Mouse (Mus musculus): ENCODE data around the gene Dchs1. TPM values are rescaled to one million over a fixed set of nuclear protein-coding genes. Genes with fewer than 3 reads are reported as not detected.

Gene Dchs1
- polyA plus RNA-seq (2015; fragmentation: Nextera tagmentation; extraction: Ambion mirVana) = 21.0 and 21.5 TPM in 2 replicates

- WGBS = under 1% methylated on average over 58 of the region's 97 CpGs
- Histone ChIP-seq H3K9ac (peak within 1 kb of the TSS; percentile 98), H3K27me3 (no peaks in the 10 kb centered on the region), H3K9me3 (no peaks in the 10 kb centered on the region), H3K4me3 (peak within 1 kb of the TSS; percentile 75), H3K36me3 (peaks cover 8% of the 10 kb centered on the region), H3K4me2 (peak within 1 kb of the TSS; percentile 85), H3K27ac (peak within 1 kb of the TSS; percentile 91), H3K4me1 (peaks cover 51% of the 10 kb centered on the region)
- ATAC-seq (ENCODE audit: insufficient number of reproducible peaks, insufficient read depth, low FRiP score, low TSS enrichment, low read depth) = peak; percentile 82
These were observed at the start of gene Dchs1 for GRCm38 (mm10) chr7:105787285-105788140. Gene Dchs1, minus strand, starts transcription at chr7:105787654.

DNA sequence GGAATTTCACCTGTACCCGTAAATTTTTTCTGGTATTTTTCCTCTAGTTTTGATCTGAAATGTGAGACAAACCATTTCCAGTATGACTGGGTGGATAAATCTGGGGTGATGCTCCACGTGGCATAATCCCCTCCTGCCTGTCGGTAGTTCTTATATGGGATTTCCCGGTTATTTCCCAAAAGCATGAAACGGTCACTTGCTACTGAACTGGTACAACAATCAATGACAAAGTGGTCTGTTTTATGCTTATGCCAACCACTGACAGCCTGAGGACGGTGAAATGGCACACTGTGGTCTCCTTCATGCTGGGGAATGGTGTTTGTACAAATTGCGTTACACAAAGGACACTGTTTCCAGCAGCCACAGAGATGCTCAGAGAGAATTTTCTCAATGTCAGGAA, 36.8 kb upstream of the Dchs1 start:
- 71% methylated on average over 7 of the region's 7 CpGs for WGBS
- ATAC-seq (ENCODE audit: insufficient number of reproducible peaks, insufficient read depth, low FRiP score, low TSS enrichment, low read depth) = no peak

GRCm38 (mm10) chr7:105818483-105818882, 31.0 kb upstream of the Dchs1 start:
- no peak overlapping the region for H3K27ac ChIP-seq
- H3K4me2 ChIP-seq = no peak overlapping the region
- no peaks in the 10 kb centered on the region for H3K9me3 ChIP-seq
- H3K4me1 ChIP-seq = no peaks in the 10 kb centered on the region
- 0% methylated on average over 1 of the region's 1 CpGs for WGBS
- no peaks in the 10 kb centered on the region for H3K36me3 ChIP-seq
- H3K4me3 ChIP-seq = no peak overlapping the region
- ATAC-seq (ENCODE audit: insufficient number of reproducible peaks, insufficient read depth, low FRiP score, low TSS enrichment, low read depth) = no peak
- H3K27me3 ChIP-seq = no peaks in the 10 kb centered on the region
- no peak overlapping the region for H3K9ac ChIP-seq

More for the DNA sequence above, 36.8 kb upstream of the Dchs1 start:
- Histone ChIP-seq H3K27ac (no peak overlapping the region), H3K4me2 (no peak overlapping the region), H3K36me3 (no peaks in the 10 kb centered on the region), H3K9me3 (no peaks in the 10 kb centered on the region), H3K9ac (no peak overlapping the region), H3K4me1 (no peaks in the 10 kb centered on the region), H3K4me3 (no peak overlapping the region), H3K27me3 (no peaks in the 10 kb centered on the region)

GRCm38 (mm10) chr7:105816736-105817135, 29.3 kb upstream of the Dchs1 start:
- Histone ChIP-seq H3K4me2 (no peak overlapping the region), H3K9me3 (no peaks in the 10 kb centered on the region), H3K4me3 (no peak overlapping the region), H3K27me3 (no peaks in the 10 kb centered on the region), H3K27ac (no peak overlapping the region), H3K4me1 (no peaks in the 10 kb centered on the region), H3K36me3 (no peaks in the 10 kb centered on the region), H3K9ac (no peak overlapping the region)
- ATAC-seq (ENCODE audit: insufficient number of reproducible peaks, insufficient read depth, low FRiP score, low TSS enrichment, low read depth) = no peak

GRCm38 (mm10) chr7:105813326-105813725, 25.9 kb upstream of the Dchs1 start:
- Histone ChIP-seq H3K9ac (no peak overlapping the region), H3K4me2 (no peak overlapping the region), H3K27ac (no peak overlapping the region), H3K27me3 (no peaks in the 10 kb centered on the region), H3K9me3 (no peaks in the 10 kb centered on the region), H3K4me1 (peaks cover 8% of the 10 kb centered on the region), H3K4me3 (no peak overlapping the region), H3K36me3 (peaks cover 15% of the 10 kb centered on the region)
- no peak for ATAC-seq (ENCODE audit: insufficient number of reproducible peaks, insufficient read depth, low FRiP score, low TSS enrichment, low read depth)
- WGBS = 78% methylated on average over 3 of the region's 3 CpGs

DNA sequence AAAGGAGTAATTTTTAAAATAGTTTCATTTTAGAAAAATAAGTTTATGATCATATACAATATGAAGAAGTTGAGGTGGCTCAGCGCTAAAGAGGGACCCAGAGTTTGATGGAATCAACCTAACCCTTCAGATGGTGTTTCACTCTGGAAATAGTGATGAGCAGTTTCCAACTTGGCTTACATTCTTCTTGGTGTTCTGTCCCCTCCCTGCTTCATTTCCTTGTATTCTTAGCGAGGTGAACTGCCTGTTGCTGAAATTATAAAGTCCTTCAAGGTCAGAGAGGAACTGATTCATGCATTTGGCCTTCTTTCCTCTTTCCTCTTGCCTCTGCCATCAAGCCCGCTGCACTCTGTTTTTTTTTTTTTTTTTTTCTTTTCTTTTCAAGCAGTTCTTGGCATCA, 25.1 kb upstream of the Dchs1 start:
- Histone ChIP-seq H3K9me3 (no peaks in the 10 kb centered on the region), H3K27me3 (no peaks in the 10 kb centered on the region), H3K9ac (no peak overlapping the region), H3K27ac (no peak overlapping the region), H3K36me3 (peaks cover 23% of the 10 kb centered on the region), H3K4me1 (peaks cover 8% of the 10 kb centered on the region), H3K4me3 (no peak overlapping the region), H3K4me2 (no peak overlapping the region)
- 75% methylated on average over 3 of the region's 3 CpGs for WGBS
- no peak for ATAC-seq (ENCODE audit: insufficient number of reproducible peaks, insufficient read depth, low FRiP score, low TSS enrichment, low read depth)

GRCm38 (mm10) chr7:105811516-105811915, 24.1 kb upstream of the Dchs1 start:
- Histone ChIP-seq H3K27me3 (no peaks in the 10 kb centered on the region), H3K36me3 (peaks cover 27% of the 10 kb centered on the region), H3K27ac (no peak overlapping the region), H3K9me3 (no peaks in the 10 kb centered on the region), H3K4me1 (peaks cover 8% of the 10 kb centered on the region), H3K4me3 (peak overlapping the region; percentile 86; the same call in 1 of the 2 replicates), H3K9ac (no peak overlapping the region), H3K4me2 (peak overlapping the region; percentile 76)
- ATAC-seq (ENCODE audit: insufficient number of reproducible peaks, insufficient read depth, low FRiP score, low TSS enrichment, low read depth) = no peak

- H3K4me2 ChIP-seq = peak within 1 kb of the TSS; percentile 76
- H3K4me1 ChIP-seq = peaks cover 8% of the 10 kb centered on the region
- H3K27me3 ChIP-seq = no peaks in the 10 kb centered on the region
- H3K9me3 ChIP-seq = no peaks in the 10 kb centered on the region
- peaks cover 27% of the 10 kb centered on the region for H3K36me3 ChIP-seq
- peak within 1 kb of the TSS; percentile 98 for H3K9ac ChIP-seq
- peak; percentile 96 for ATAC-seq (ENCODE audit: insufficient number of reproducible peaks, insufficient read depth, low FRiP score, low TSS enrichment, low read depth)
- under 1% methylated on average over 52 of the region's 52 CpGs for WGBS
- H3K27ac ChIP-seq = peak within 1 kb of the TSS; percentile 94
- H3K4me3 ChIP-seq = peak within 1 kb of the TSS; percentile 86
These were observed 23.5 kb upstream of the Dchs1 start, which contains the start of gene Mrpl17 for GRCm38 (mm10) chr7:105810877-105811489. Gene Mrpl17, minus strand, starts transcription at chr7:105811099.

DNA sequence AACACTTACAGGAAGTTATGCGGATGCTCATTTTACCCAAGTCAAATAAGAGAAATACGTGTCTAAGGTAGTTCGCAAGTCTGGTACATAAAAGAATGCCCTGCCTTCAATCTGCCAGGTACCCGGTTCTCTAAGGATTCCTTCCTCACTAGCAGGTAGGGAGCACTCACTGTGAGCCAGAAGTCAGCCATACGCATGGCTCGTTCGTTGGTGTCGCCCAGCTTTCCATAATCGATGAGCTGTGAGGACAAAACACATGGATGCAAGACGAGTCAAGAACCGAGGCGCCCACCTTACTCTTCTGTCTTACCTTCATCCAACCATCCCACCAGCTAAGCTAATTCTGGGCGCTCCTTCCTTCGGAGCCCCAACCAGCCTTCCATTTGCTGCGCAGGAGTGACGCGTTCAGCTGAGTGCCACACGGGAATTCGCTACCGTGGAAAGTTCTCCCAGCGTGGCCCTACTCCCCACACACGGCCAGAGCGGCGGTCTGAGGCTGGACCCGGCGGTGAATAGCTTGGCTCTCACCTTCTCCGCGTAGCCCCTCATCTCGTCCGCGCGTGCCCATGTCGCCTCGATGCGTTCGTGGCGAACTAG, 22.9 kb upstream of the Dchs1 start:
- Histone ChIP-seq H3K36me3 (peaks cover 27% of the 10 kb centered on the region), H3K27ac (peak overlapping the region; percentile 94), H3K9me3 (no peaks in the 10 kb centered on the region), H3K4me2 (peak overlapping the region; percentile 76), H3K9ac (peak overlapping the region; percentile 98), H3K4me1 (peaks cover 8% of the 10 kb centered on the region), H3K27me3 (no peaks in the 10 kb centered on the region), H3K4me3 (peak overlapping the region; percentile 86)
- WGBS = 5% methylated on average over 37 of the region's 37 CpGs
- ATAC-seq (ENCODE audit: insufficient number of reproducible peaks, insufficient read depth, low FRiP score, low TSS enrichment, low read depth) = peak; percentile 63; the same call in 1 of the 2 replicates

GRCm38 (mm10) chr7:105809836-105810235, 22.4 kb upstream of the Dchs1 start:
- peak overlapping the region; percentile 94; the same call in 1 of the 2 replicates for H3K27ac ChIP-seq
- H3K4me1 ChIP-seq = peaks cover 8% of the 10 kb centered on the region
- H3K4me3 ChIP-seq = peak overlapping the region; percentile 86
- 84% methylated on average over 7 of the region's 7 CpGs for WGBS
- peak overlapping the region; percentile 98 for H3K9ac ChIP-seq
- ATAC-seq (ENCODE audit: insufficient number of reproducible peaks, insufficient read depth, low FRiP score, low TSS enrichment, low read depth) = no peak
- no peaks in the 10 kb centered on the region for H3K9me3 ChIP-seq
- H3K36me3 ChIP-seq = peaks cover 27% of the 10 kb centered on the region
- H3K4me2 ChIP-seq = peak overlapping the region; percentile 76
- H3K27me3 ChIP-seq = no peaks in the 10 kb centered on the region

DNA sequence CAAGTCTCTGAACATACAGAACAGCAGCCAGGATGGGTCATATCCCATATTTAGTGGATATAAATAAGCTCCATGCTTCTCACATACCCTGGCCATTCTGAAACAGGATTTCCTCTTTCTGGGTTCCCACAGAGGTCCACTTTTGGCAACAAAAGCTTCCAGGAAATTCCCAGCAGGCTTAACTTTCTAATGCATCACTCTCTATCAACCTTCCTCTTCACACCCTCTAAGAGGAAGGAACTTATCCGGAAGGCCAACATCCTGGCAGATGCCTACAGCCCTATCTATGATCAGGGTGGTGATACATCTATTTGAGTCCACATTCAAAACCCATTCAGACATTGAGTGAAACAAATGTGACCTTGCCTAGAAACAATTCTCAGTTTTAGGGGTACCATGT, 20.9 kb upstream of the Dchs1 start:
- Histone ChIP-seq H3K36me3 (peaks cover 27% of the 10 kb centered on the region), H3K9me3 (no peaks in the 10 kb centered on the region), H3K4me3 (no peak overlapping the region), H3K4me2 (no peak overlapping the region), H3K27ac (no peak overlapping the region), H3K9ac (no peak overlapping the region), H3K4me1 (peaks cover 8% of the 10 kb centered on the region), H3K27me3 (no peaks in the 10 kb centered on the region)
- 93% methylated on average over 1 of the region's 1 CpGs for WGBS
- ATAC-seq (ENCODE audit: insufficient number of reproducible peaks, insufficient read depth, low FRiP score, low TSS enrichment, low read depth) = no peak
